Mouse (Mus musculus) hindbrain, embryonic 13.5 days (tissue): ENCODE results near the gene Lonp2. TPM values are rescaled to one million over a fixed set of nuclear protein-coding genes. Genes with fewer than 3 reads are reported as not detected.
A peak's percentile ranks its signal among the peaks of the same experiment; 100 is the strongest.

Source experiments
- ATAC-seq: fragments of 200-750 bp; cut with Nextera tagmentation; 2 replicates; pipeline ENCODE4 v1.8.0; 2017; ENCODE audit warnings: moderate TSS enrichment; ENCODE audit not compliant: low FRiP score
- H3K27ac ChIP-seq: fragments of 300-500 bp; sonication (generic); 2 replicates; pipeline ENCODE4 v1.5.1; 2015; ENCODE audit warnings: inconsistent platforms, mild to moderate bottlenecking, moderate library complexity
- H3K27me3 ChIP-seq: fragments of 300-500 bp; sonication (generic); 2 replicates; pipeline ENCODE4 v1.6.1; 2015; ENCODE audit warnings: mild to moderate bottlenecking, inconsistent platforms
- H3K36me3 ChIP-seq: fragments of 300-500 bp; sonication (generic); 2 replicates; pipeline ENCODE4 v1.6.1; 2015; ENCODE audit warnings: mild to moderate bottlenecking, inconsistent platforms
- H3K4me1 ChIP-seq: fragments of 300-500 bp; sonication (generic); replicated peaks from 2 replicates; pipeline ENCODE4 v1.6.1; 2015; ENCODE audit warnings: inconsistent platforms
- H3K4me2 ChIP-seq: fragments of 300-500 bp; sonication (generic); 2 replicates; pipeline ENCODE4 v1.6.1; 2015; ENCODE audit warnings: inconsistent platforms, mild to moderate bottlenecking, moderate library complexity
- H3K4me3 ChIP-seq: fragments of 300-500 bp; sonication (generic); 2 replicates; pipeline ENCODE4 v1.5.1; 2015; ENCODE audit warnings: mild to moderate bottlenecking, inconsistent platforms
- H3K9ac ChIP-seq: fragments of 300-500 bp; sonication (generic); 2 replicates; pipeline ENCODE4 v1.6.1; 2015; ENCODE audit warnings: mild to moderate bottlenecking, inconsistent platforms
- H3K9me3 ChIP-seq: fragments of 300-500 bp; sonication (generic); 2 replicates; pipeline ENCODE4 v1.6.1; 2016; ENCODE audit warnings: inconsistent platforms
- WGBS: fragments of 180-500 bp; shearing (Covaris S2); methylation state at CpG from one replicate; pipeline ENCODE4 v1.1.7; 2015; 5-methylcytosine and 5-hydroxymethylcytosine counted together
- polyA plus RNA-seq: library from polyadenylated mRNA; unstranded; fragments of >200 nt; fragmentation: Nextera tagmentation; extraction: Ambion mirVana; gene quantifications from 2 replicates; pipeline ENCODE4 v1.2.1, GENCODE M21; 2015

Lonp2 gene
- polyA plus RNA-seq, 1 experiment from 2014 or later: 92.4 TPM

DNA sequence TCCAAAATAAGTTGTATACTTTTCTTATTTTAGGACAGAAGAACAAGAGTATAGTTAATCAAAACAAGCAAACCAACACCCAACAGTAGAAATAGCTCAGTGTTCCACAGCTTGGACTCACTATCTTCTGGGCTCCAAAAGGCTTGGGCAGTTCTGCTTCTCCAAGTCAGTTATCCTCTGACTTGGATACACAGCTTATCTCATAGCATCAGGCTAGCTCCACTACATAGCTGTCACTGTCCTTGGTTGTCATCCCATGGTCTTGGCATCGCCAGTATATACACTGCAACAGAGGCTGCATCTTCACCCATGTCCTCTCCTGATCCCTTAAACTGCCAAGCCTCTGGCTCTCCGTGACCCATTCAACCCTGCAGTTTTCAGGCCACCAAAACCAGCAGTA is 71.9 kb downstream of the Lonp2 start:
- WGBS: 94% methylated on average over 2 of the region's 2 CpGs
- Histone ChIP-seq H3K4me1 (no peaks in the 10 kb centered on the region), H3K9me3 (no peaks in the 10 kb centered on the region), H3K4me3 (no peak overlapping the region), H3K27ac (no peak overlapping the region), H3K4me2 (no peak overlapping the region), H3K27me3 (no peaks in the 10 kb centered on the region), H3K9ac (no peak overlapping the region), H3K36me3 (peaks cover 22% of the 10 kb centered on the region)
- no peak for ATAC-seq

DNA sequence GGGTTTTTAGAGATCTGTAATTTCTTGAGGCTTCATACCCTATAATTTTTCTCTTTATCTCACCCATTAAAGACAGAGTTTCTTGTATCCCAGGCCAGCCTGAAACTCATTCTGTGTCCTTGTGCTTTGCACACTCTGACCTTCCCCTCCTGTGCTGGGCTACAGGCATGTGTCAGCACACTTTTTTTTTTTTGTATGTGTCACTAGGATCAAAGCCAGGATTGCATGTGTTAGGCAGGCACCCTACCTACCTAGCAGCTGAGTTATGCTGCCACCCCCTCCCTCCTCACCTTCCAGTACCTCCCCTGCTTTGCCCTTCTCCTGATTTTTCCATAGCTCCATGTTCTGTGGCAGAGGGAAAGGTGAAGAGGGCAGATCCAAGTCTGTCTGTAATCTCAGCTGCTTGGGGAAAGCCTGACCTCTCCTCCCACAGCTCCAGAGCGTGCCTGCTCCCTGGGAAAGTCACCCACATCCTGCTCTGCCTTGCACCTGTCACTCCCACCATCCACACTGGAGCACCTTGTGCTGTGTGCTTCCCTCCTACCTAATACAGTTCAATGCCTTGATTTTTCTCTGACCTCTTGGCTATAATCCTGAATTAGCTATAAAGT is 75.1 kb downstream of the Lonp2 start:
- no peak for ATAC-seq
- no peaks in the 10 kb centered on the region for H3K9me3 ChIP-seq
- WGBS: 71% methylated on average over 1 of the region's 1 CpGs
- no peaks in the 10 kb centered on the region for H3K4me1 ChIP-seq
- H3K36me3 ChIP-seq: peaks cover 14% of the 10 kb centered on the region
- H3K4me3 ChIP-seq: no peak overlapping the region
- H3K27me3 ChIP-seq: no peaks in the 10 kb centered on the region
- no peak overlapping the region for H3K4me2 ChIP-seq
- H3K9ac ChIP-seq: no peak overlapping the region
- no peak overlapping the region for H3K27ac ChIP-seq

DNA sequence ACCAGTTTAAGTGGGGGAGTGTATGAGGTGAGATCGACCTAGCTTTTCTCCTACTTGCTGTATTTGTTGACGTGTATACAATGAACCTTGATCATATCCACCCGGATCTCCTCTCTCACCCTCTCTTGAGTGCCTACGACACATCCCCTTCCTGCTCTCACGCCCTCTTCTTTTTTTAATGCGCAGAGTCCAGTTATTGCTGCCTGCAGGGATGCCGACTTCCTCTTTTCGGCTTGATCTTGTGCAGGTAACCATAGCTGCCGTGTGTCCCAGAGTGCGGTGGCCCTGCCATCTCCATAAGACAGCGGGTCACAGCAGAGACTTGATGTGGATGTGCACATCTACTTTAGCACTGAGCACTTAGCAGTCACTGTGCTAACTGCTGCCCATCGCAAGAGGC is 75.6 kb downstream of the Lonp2 start:
- Histone ChIP-seq H3K9me3 (no peaks in the 10 kb centered on the region), H3K9ac (no peak overlapping the region), H3K4me3 (no peak overlapping the region), H3K27me3 (no peaks in the 10 kb centered on the region), H3K36me3 (peaks cover 14% of the 10 kb centered on the region), H3K27ac (no peak overlapping the region), H3K4me2 (no peak overlapping the region), H3K4me1 (no peaks in the 10 kb centered on the region)
- WGBS: 96% methylated on average over 12 of the region's 12 CpGs
- no peak for ATAC-seq

DNA sequence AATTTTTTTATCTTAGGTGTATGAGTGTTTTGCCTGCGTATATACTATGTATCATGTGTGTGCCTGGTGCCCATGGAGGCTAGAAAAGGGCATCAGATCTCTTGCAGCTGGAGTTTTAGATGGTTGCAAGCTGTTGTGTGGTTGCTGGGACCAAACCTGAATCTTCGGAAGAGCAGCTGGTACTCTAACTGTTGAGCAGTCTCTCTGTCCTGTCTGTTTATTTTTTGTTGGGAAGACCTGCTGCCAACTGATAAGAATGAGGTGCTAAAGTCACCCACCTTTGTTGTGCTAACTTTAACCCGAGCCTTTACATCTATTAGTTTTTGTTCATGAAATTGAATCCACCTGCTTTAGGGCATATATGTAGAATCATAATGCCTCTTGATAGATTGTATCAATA is 78.6 kb downstream of the Lonp2 start:
- no peak for ATAC-seq
- Histone ChIP-seq H3K27ac (no peak overlapping the region), H3K27me3 (no peaks in the 10 kb centered on the region), H3K36me3 (0 out of 2 replicates have a peak, but pooled peaks cover 7% of the 10 kb centered on the region), H3K4me3 (no peak overlapping the region), H3K9me3 (no peaks in the 10 kb centered on the region), H3K4me2 (no peak overlapping the region), H3K9ac (no peak overlapping the region), H3K4me1 (no peaks in the 10 kb centered on the region)
- WGBS: 83% methylated on average over 3 of the region's 3 CpGs

DNA sequence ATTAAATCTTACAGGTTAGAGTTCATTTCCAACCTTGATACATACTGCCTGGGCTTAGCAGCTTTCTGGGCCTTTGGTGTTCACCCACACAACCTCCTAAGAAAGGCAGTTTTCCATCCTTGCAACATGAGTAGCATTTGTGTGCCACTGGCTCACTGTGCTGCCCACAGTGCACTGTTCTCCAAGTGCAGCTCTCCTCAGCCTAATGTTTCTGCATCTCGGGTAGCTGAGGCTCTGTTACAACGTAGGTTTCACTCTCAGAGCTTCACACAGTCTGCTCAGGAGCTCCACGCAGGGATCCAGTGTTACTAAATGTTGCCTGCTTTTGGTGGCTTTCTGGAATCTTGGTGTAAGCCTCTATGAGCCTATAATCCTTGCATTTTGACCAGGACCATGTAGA is 81.5 kb downstream of the Lonp2 start:
- 88% methylated on average over 3 of the region's 3 CpGs for WGBS
- H3K27ac ChIP-seq: no peak overlapping the region
- ATAC-seq: no peak

DNA sequence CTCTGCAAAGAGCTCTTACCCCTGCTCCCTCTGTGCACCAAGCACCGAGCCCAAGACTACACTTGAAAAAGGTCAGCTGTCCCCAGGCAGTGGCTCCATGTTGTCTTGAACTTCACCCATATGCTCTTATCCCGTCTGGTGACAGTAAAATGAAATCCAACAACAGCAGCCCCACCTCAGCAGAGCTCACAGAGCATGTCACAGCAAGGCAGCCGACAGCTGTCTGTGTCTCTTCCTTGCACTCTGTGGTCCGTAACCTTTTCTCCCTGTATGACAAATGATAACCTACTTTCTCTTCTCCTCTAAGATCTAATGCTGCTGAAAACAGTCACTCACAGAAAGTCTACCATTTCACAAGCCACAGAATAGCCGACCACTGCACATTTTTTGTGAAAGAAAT is 82.9 kb downstream of the Lonp2 start:
- H3K36me3 ChIP-seq: peaks cover 9% of the 10 kb centered on the region; the same call in 1 of the 2 replicates
- H3K9ac ChIP-seq: no peak overlapping the region
- H3K4me1 ChIP-seq: no peaks in the 10 kb centered on the region
- no peak overlapping the region for H3K4me2 ChIP-seq
- no peak overlapping the region for H3K27ac ChIP-seq
- ATAC-seq: no peak
- no peaks in the 10 kb centered on the region for H3K9me3 ChIP-seq
- WGBS: 89% methylated on average over 5 of the region's 5 CpGs
- no peak overlapping the region for H3K4me3 ChIP-seq
- H3K27me3 ChIP-seq: no peaks in the 10 kb centered on the region

More for the DNA sequence above, 81.5 kb downstream of the Lonp2 start:
- no peaks in the 10 kb centered on the region for H3K4me1 ChIP-seq
- H3K36me3 ChIP-seq: peaks cover 9% of the 10 kb centered on the region; the same call in 1 of the 2 replicates
- H3K27me3 ChIP-seq: no peaks in the 10 kb centered on the region
- no peaks in the 10 kb centered on the region for H3K9me3 ChIP-seq
- no peak overlapping the region for H3K4me2 ChIP-seq
- no peak overlapping the region for H3K9ac ChIP-seq
- no peak overlapping the region for H3K4me3 ChIP-seq

DNA sequence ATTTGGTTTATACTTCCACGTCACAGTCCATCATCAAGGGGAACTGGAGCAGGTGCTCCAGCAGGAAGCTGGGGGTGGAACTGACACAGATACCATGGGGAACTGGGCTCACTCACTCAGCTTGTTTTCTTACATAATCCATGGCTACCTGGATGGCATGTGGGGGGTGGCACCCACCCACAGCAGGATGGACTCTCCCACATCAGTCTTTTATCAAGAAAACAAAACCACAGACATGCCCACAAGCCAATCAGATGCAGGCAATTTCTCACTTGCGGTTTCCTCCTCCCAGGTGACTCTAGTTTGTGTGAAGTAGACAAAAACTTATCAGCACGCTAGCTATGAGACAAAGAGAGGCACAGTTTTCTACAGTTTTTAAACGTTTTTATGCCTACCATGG is 84.0 kb downstream of the Lonp2 start:
- peaks cover 6% of the 10 kb centered on the region for H3K4me1 ChIP-seq
- H3K9ac ChIP-seq: no peak overlapping the region
- ATAC-seq: no peak
- peaks cover 9% of the 10 kb centered on the region; the same call in 1 of the 2 replicates for H3K36me3 ChIP-seq
- WGBS: 77% methylated on average over 4 of the region's 4 CpGs
- no peaks in the 10 kb centered on the region for H3K9me3 ChIP-seq
- H3K4me2 ChIP-seq: no peak overlapping the region
- no peak overlapping the region for H3K27ac ChIP-seq
- H3K4me3 ChIP-seq: no peak overlapping the region
- H3K27me3 ChIP-seq: no peaks in the 10 kb centered on the region

DNA sequence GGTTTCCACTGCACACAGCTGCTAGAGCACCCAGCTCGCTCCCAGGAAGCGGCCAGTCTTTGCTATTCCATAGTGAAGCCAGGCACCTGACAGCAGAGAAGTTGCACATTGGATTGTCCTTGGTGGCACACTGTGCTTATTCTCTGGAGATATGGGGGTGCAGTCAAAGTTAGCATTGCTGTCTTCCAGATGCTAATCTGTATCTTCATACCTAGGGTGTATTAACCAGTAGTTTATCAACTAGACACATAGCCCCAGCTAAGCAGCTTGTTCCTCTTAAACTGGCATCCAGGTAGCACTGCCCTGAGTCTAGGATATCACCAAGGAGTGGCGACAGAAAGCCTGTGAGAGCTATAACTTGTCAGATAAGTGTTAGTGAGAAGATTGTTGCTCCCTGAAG is 88.8 kb downstream of the Lonp2 start:
- no peak for ATAC-seq
- Histone ChIP-seq H3K27ac (peak overlapping the region; percentile 60), H3K9ac (no peak overlapping the region), H3K9me3 (no peaks in the 10 kb centered on the region), H3K27me3 (no peaks in the 10 kb centered on the region), H3K4me3 (no peak overlapping the region), H3K4me1 (peaks cover 26% of the 10 kb centered on the region), H3K4me2 (no peak overlapping the region), H3K36me3 (peaks cover 19% of the 10 kb centered on the region)
- 95% methylated on average over 3 of the region's 3 CpGs for WGBS

DNA sequence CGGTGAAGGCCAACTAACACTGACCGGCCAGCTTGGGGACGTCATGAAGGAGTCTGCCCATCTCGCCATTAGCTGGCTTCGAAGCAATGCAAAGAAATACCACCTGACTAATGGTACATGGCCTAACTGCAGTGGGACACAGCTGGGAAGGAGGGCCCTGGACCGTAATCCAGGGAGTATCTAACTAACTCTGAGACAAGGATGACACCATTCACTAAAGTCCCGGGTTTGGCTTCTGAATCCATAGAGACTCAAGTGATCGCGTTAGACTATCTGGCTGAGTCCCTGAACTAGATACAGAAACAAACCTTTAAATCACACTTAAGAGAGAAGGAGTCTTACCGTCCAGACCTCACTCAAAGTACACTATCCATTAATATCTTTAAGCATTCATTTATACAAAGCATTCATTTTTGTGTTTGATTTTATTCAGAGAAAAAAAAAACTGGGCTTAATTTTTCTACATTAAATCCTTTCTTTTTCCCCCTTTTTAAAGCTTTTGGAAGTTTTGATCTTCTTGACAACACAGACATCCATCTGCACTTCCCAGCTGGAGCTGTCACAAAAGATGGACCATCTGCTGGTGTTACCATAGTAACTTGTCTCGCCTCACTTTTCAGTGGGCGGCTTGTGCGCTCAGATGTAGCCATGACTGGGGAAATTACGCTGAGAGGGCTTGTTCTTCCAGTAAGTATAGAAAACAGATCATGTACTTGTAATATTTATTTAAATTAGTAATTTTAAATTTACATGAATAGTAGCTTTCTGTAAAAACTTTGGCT is 89.8 kb downstream of the Lonp2 start:
- Histone ChIP-seq H3K9ac (no peak overlapping the region), H3K27ac (peak overlapping the region; percentile 60), H3K4me2 (no peak overlapping the region), H3K27me3 (no peaks in the 10 kb centered on the region), H3K4me3 (no peak overlapping the region), H3K36me3 (peaks cover 24% of the 10 kb centered on the region), H3K9me3 (no peaks in the 10 kb centered on the region), H3K4me1 (peaks cover 26% of the 10 kb centered on the region)
- 41% methylated on average over 14 of the region's 14 CpGs for WGBS
- peak; percentile 82 for ATAC-seq

DNA sequence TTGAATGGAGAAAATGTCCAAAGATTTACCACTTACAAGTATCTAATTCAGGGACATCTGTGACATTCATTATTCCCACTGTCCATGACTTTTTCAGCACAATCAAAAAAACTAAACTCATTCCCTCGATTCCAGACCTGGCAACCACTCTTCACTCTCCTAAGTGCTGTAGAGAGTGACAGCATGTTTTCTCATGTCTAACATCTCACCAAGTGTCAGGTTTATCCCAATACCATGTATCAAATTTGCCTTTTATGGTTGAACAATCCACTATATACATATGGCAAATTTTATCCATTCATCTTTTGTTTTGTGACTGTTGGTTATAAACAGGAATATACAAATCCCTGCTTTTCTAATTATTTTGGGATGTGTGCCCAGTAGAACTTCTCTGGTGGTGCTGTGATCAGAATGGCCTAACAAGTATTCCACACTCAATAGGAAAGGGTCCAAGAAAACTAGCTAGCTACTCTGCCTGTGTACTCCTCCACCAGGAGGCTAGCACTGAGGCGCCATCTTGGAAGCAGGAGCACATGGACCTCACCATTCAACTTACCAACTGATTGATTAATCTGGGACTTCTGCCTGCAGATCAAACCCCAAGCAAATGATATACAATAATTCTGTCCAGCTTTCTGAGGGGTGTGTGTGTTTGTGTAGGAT is 94.6 kb downstream of the Lonp2 start:
- H3K27ac ChIP-seq: no peak overlapping the region
- 95% methylated on average over 2 of the region's 2 CpGs for WGBS
- no peak overlapping the region for H3K4me2 ChIP-seq
- no peak overlapping the region for H3K9ac ChIP-seq
- ATAC-seq: no peak
- peaks cover 14% of the 10 kb centered on the region for H3K4me1 ChIP-seq
- H3K4me3 ChIP-seq: no peak overlapping the region
- no peaks in the 10 kb centered on the region for H3K9me3 ChIP-seq
- no peaks in the 10 kb centered on the region for H3K27me3 ChIP-seq
- H3K36me3 ChIP-seq: peaks cover 37% of the 10 kb centered on the region

DNA sequence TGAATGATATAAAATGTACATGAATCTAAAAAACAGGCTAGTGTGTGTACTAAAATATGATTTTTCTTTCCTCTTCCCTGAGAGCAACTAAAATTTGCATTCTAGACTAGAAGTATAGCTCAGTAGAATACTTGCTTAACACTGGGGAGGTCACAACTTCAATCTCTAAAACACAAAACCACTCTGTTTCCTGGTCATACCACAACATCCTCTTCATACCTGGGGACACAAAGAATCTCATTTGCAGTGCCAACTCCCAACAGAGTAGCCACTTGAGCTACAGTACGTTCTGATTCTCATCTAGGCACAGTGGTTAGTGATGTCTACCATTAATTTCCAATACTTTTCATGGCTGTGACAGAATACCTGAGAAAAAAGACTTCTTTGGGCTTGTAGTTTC is 95.5 kb downstream of the Lonp2 start:
- no peaks in the 10 kb centered on the region for H3K9me3 ChIP-seq
- WGBS: 82% methylated on average over 1 of the region's 1 CpGs

DNA sequence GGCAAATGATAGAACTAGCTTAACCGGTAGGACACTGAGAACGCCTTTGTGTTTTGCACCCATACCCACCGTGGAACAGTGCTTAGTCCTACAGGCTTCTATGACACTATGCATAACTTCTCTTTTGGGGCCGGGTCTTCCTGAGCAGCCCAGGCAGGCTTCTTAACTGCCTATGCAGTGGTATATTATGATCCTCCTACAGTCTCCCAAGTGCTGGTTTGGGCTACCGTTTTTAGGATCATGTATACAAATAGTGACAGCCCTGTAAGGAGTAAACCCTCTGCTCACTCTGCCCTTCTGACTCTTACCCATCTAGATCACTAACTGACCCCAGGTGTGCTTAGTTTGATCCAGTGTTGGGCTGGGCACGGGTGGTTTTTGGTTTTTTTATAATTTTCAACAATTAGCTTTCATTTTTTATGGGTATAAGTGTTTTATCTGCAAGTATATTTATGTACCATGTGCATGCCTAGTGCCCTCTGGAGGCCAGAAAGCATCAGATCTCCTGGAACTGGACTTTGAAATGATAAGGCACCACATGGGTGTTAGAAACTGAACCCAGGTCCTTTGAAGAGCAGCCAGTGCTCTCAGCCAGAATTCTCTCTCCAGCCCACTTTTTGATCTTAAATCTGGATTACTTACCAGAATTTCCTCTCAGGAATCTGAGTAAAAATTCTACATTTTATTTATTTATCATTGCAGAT is 97.1 kb downstream of the Lonp2 start:
- Histone ChIP-seq H3K27me3 (no peaks in the 10 kb centered on the region), H3K4me2 (no peak overlapping the region), H3K4me1 (no peaks in the 10 kb centered on the region; the same call in 1 of the 2 replicates), H3K27ac (no peak overlapping the region), H3K9ac (no peak overlapping the region), H3K36me3 (peaks cover 37% of the 10 kb centered on the region), H3K9me3 (no peaks in the 10 kb centered on the region), H3K4me3 (no peak overlapping the region)
- ATAC-seq: no peak
- WGBS: 97% methylated on average over 6 of the region's 6 CpGs

More for the DNA sequence above, 95.5 kb downstream of the Lonp2 start:
- Histone ChIP-seq H3K4me3 (no peak overlapping the region), H3K27ac (no peak overlapping the region), H3K4me2 (no peak overlapping the region), H3K36me3 (peaks cover 37% of the 10 kb centered on the region), H3K4me1 (peaks cover 8% of the 10 kb centered on the region), H3K27me3 (no peaks in the 10 kb centered on the region), H3K9ac (no peak overlapping the region)
- no peak for ATAC-seq
